Mouse (Mus musculus) stomach, postnatal 0 days (tissue): ENCODE data around the gene Klk5.

Experiments used
- CTCF ChIP-seq: IDR thresholded peaks from 2 replicates; pipeline ENCODE4 v1.5.1; 2016; ENCODE audit warnings: antibody characterized with exemption, low read depth, mild to moderate bottlenecking, moderate library complexity
- EP300 ChIP-seq: optimal IDR thresholded peaks from 2 replicates; pipeline ENCODE3; 2016; ENCODE audit warnings: antibody characterized with exemption

DNA sequence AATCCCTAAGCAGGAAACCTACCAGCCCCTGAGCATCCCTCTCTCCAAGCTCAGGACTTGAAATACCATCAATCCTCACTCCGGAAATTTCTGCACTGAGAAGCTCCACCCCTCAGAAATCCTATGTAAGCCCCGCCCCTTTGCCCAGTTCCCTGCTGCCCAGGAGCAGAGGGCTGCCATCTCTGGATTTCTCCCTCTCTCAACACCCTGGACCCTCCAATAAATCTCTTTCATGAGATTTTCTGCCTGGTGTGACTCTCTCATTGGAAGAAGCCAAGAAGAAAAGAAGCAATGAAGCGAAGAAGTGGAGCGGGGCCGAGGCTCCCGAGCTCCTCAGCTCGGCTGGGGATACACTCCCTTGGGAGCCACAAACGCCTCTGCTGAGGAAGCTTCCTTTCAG is 18.6 kb downstream of the Klk5 start:
- TF ChIP-seq EP300 (no peak), CTCF (no peak)
